Mouse (Mus musculus): Measurements from ENCODE around the gene Pcolce.

DNA sequence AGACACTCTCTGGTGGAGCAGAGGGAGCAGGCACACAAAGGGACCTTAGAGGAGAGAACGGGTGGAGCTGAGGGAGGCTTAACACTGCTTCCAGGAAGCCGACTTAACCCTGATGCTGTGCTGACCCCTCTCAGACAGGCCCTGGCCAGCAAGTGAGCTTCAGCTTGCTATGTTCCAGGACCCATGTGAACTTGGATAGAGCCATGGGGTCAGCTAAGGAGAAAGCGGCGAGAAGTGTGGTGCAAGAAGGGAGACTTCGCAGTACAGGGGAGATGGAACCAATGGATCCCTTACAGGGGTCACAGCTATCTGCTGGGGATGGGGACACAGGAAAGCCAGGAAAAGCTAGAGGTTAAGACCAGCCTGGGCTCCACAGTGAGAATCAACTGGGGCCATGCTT is 508 bp downstream of the Pcolce start:
- TF ChIP-seq EP300 (IDR thresholded peaks at IDR 0.05; ENCODE audit: low read depth) (no peak), CTCF (IDR thresholded peaks at IDR 0.05; ENCODE audit: low read depth) (no peak)

All from liver, embryonic 14.5 days (tissue).